20 mouse cellular contexts compared by ENCODE assay signal in the genomic region with DNA sequence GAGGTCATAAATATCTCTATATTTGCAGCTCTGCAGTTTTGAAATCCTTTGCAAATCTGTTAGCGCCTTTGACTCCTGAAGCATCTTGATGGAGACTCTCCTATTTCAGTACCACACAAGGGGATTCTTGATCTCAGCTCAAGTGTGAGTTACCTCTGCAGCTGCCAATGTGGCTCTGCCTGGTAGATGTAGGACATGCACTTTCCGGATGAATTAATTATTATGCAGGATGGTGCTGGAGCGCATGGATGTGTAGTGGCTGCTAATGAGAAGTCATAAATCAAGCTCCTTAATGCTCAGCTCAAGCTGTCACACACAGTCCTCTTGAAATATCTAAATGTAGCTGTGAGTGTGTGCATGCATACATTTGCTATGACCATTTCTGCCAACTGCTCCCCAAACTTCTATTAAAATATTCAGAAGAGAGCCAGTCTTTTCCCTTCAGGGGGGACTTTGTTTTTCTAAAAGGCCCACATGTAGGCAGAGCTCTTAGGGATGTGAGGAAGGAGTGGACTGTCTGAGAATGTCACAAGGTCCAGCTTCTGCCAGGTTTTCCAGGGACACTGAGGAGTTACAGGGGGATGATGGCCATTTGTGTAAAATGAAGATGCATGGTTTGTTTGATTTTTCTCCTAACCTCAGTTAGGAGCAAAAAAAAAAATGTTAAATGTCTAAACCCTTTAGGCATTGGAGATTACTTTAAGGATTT.
DNase-seq lines count a peak whose midpoint lies in the region; ATAC-seq and TF ChIP-seq lines count a peak whose summit lies in the region.
"Had no signal": no experiment of that assay in that cellular context is flagged by ENCODE, and none has a peak within 500 bp of the region (broad histone marks: within the 10 kb centered on the region; RNA-seq: fewer than 3 reads in every experiment).

No protein-coding gene starts in this region.

- no peak for TF ChIP-seq CTCF in kidney, postnatal 0 days (IDR thresholded peaks at IDR 0.05; ENCODE audit: low read depth)

- H3K9ac ChIP-seq in kidney, postnatal 0 days (ENCODE audit: low read depth, low read length) = no peak overlapping the region
- H3K9ac ChIP-seq in forebrain, embryonic 16.5 days (replicated peaks; ENCODE audit: low read depth, low read length) = no peak overlapping the region
- H3K9ac ChIP-seq in midbrain, embryonic 12.5 days (replicated peaks) = no peak overlapping the region
- H3K9ac ChIP-seq in neural tube, embryonic 15.5 days (replicated peaks) = no peak overlapping the region
- H3K9ac ChIP-seq: embryonic facial prominence, embryonic 12.5 days; heart, embryonic 15.5 days; liver, embryonic 14.5 days had no signal

- H3K27me3 ChIP-seq in kidney, postnatal 0 days (ENCODE audit: insufficient read depth, low read length) = no peaks in the 10 kb centered on the region
- no peaks in the 10 kb centered on the region for H3K27me3 ChIP-seq in forebrain, embryonic 16.5 days (replicated peaks; ENCODE audit: control insufficient read depth, insufficient read depth, low read length)
- H3K27me3 ChIP-seq in midbrain, embryonic 12.5 days = no peaks in the 10 kb centered on the region
- no peaks in the 10 kb centered on the region for H3K27me3 ChIP-seq in neural tube, embryonic 15.5 days (replicated peaks)
- H3K27me3 ChIP-seq: embryonic facial prominence, embryonic 12.5 days; heart, embryonic 15.5 days had no signal

- WGBS in kidney, postnatal 0 days = 33% methylated on average over 3 of the region's 3 CpGs
- WGBS in forebrain, embryonic 16.5 days = 48% methylated on average over 3 of the region's 3 CpGs
- 73% methylated on average over 3 of the region's 3 CpGs for WGBS in midbrain, embryonic 12.5 days
- 16% methylated on average over 3 of the region's 3 CpGs for WGBS in neural tube, embryonic 15.5 days

- H3K36me3 ChIP-seq in kidney, postnatal 0 days (ENCODE audit: insufficient read depth, low read length) = no peaks in the 10 kb centered on the region
- H3K36me3 ChIP-seq in forebrain, embryonic 16.5 days (ENCODE audit: control insufficient read depth, insufficient read depth) = no peaks in the 10 kb centered on the region
- no peaks in the 10 kb centered on the region for H3K36me3 ChIP-seq in midbrain, embryonic 12.5 days
- H3K36me3 ChIP-seq in neural tube, embryonic 15.5 days = no peaks in the 10 kb centered on the region
- H3K36me3 ChIP-seq: embryonic facial prominence, embryonic 12.5 days; heart, embryonic 15.5 days had no signal

- DNase-seq in kidney, postnatal 0 days (ENCODE audit: low spot score) = peak; percentile 31
- DNase-seq in kidney, postnatal 14 days = no peak
- DNase-seq in adrenal gland, postnatal 36 days = no peak
- DNase-seq in lung, postnatal 14 days = no peak
- no peak for DNase-seq in lung, postnatal 36 days
- DNase-seq: adrenal gland, postnatal 25 days; cerebellum, postnatal 25 days; gastrocnemius, adult 2 months; heart, adult 18-20 months; kidney, postnatal 10 days; layer of hippocampus, postnatal 36 days; thymus, postnatal 25 days had no signal

- ATAC-seq in kidney, postnatal 0 days (replicated peaks; ENCODE audit: low FRiP score, low read depth) = no peak
- peak; percentile 70 for ATAC-seq in forebrain, embryonic 16.5 days
- ATAC-seq in midbrain, embryonic 12.5 days (ENCODE audit: low FRiP score, low read depth) = peak; percentile 69; the same call in 1 of the 2 replicates
- peak; percentile 91 for ATAC-seq in neural tube, embryonic 15.5 days (ENCODE audit: low FRiP score)
- ATAC-seq: lung, postnatal 0 days had no signal

- no peak overlapping the region for H3K27ac ChIP-seq in kidney, postnatal 0 days
- H3K27ac ChIP-seq in forebrain, embryonic 16.5 days (ENCODE audit: low read length) = no peak overlapping the region
- H3K27ac ChIP-seq in midbrain, embryonic 12.5 days (replicated peaks) = peak overlapping the region; percentile 58; the same call in 1 of the 2 replicates
- H3K27ac ChIP-seq in neural tube, embryonic 15.5 days (replicated peaks) = peak overlapping the region; percentile 49
- H3K27ac ChIP-seq: embryonic facial prominence, embryonic 12.5 days; gastrocnemius, adult 2 months; heart, embryonic 15.5 days; liver, embryonic 14.5 days; stomach, postnatal 0 days had no signal

- H3K4me2 ChIP-seq in kidney, postnatal 0 days (ENCODE audit: low read length) = no peak overlapping the region
- H3K4me2 ChIP-seq in forebrain, embryonic 16.5 days (ENCODE audit: low read length) = no peak overlapping the region
- no peak overlapping the region for H3K4me2 ChIP-seq in midbrain, embryonic 12.5 days (replicated peaks)
- H3K4me2 ChIP-seq in neural tube, embryonic 15.5 days = no peak overlapping the region
- H3K4me2 ChIP-seq: embryonic facial prominence, embryonic 12.5 days; heart, embryonic 15.5 days had no signal

- H3K9me3 ChIP-seq in kidney, postnatal 0 days (replicated peaks; ENCODE audit: low read length) = no peaks in the 10 kb centered on the region
- no peaks in the 10 kb centered on the region for H3K9me3 ChIP-seq in forebrain, embryonic 16.5 days (ENCODE audit: control insufficient read depth, low read length)
- H3K9me3 ChIP-seq in midbrain, embryonic 12.5 days = no peaks in the 10 kb centered on the region
- H3K9me3 ChIP-seq in neural tube, embryonic 15.5 days (replicated peaks) = no peaks in the 10 kb centered on the region
- H3K9me3 ChIP-seq: embryonic facial prominence, embryonic 12.5 days; heart, embryonic 15.5 days had no signal

- H3K4me3 ChIP-seq in kidney, postnatal 0 days (replicated peaks; ENCODE audit: low read depth, low read length) = no peak overlapping the region
- no peak overlapping the region for H3K4me3 ChIP-seq in forebrain, embryonic 16.5 days (replicated peaks; ENCODE audit: low read length)
- H3K4me3 ChIP-seq in midbrain, embryonic 12.5 days = no peak overlapping the region
- no peak overlapping the region for H3K4me3 ChIP-seq in neural tube, embryonic 15.5 days (replicated peaks)
- H3K4me3 ChIP-seq: embryonic facial prominence, embryonic 12.5 days; gastrocnemius, adult 2 months; heart, embryonic 15.5 days had no signal

- H3K4me1 ChIP-seq in kidney, postnatal 0 days (replicated peaks; ENCODE audit: insufficient read depth, low read length) = no peaks in the 10 kb centered on the region
- peaks cover 16% of the 10 kb centered on the region for H3K4me1 ChIP-seq in forebrain, embryonic 16.5 days (replicated peaks; ENCODE audit: control insufficient read depth, insufficient read depth, low read length)
- peaks cover 23% of the 10 kb centered on the region for H3K4me1 ChIP-seq in midbrain, embryonic 12.5 days
- H3K4me1 ChIP-seq in neural tube, embryonic 15.5 days = peaks cover 14% of the 10 kb centered on the region
- H3K4me1 ChIP-seq: embryonic facial prominence, embryonic 12.5 days; heart, embryonic 15.5 days had no signal

Comparison
In these comparisons a context has a peak if more than half of its experiments do, and no peak if none do; other contexts are left out.
1. H3K27ac ChIP-seq: peak in midbrain, embryonic 12.5 days (single experiment) and neural tube, embryonic 15.5 days (single experiment); none in kidney, postnatal 0 days (single experiment) and forebrain, embryonic 16.5 days (single experiment).